23 mouse cellular contexts compared by ENCODE assay signal in the genomic region with DNA sequence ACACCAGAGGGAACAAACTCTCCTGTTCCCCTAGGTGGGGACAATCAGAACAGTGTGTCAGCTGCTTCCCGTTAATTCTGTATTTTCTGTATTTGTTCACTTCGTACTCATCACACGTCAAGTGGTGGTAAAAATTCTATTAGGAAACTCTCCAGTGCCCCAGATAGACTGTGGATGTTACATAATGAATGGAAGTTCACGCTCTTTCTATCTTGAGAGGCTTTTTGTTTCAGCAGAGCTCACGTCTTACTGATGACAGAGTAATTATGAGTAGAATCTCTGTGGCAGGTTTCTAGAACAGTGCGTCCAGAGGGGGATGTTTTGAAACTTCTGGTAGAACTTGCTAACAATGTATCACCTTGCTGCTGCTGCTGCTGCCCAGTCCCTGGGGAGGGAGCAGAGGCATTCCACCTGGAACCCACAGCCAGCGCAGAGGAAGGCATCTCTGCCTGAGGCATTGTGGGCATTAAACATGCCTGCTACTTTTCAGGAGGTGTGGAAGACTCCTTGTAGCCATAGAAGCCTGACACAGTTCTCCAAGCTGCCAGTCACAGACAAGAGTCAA.
"Had no signal": no experiment of that assay in that cellular context is flagged by ENCODE, and none has a peak within 500 bp of the region (broad histone marks: within the 10 kb centered on the region; RNA-seq: fewer than 3 reads in every experiment).

No protein-coding gene starts in this region.

- H3K27me3 ChIP-seq: limb, embryonic 12.5 days; limb, embryonic 15.5 days; neural tube, embryonic 13.5 days had no signal

- H3K36me3 ChIP-seq: limb, embryonic 12.5 days; limb, embryonic 15.5 days; midbrain, embryonic 12.5 days; neural tube, embryonic 13.5 days had no signal

- H3K4me3 ChIP-seq: layer of hippocampus, adult 2 months; left cerebral cortex, adult 2 months; limb, embryonic 12.5 days; limb, embryonic 15.5 days; midbrain, embryonic 12.5 days; myocyte; neural tube, embryonic 13.5 days had no signal

- H3K4me1 ChIP-seq: limb, embryonic 15.5 days; midbrain, embryonic 12.5 days had no signal

- H3K4me2 ChIP-seq: limb, embryonic 12.5 days; limb, embryonic 15.5 days; liver, embryonic 11.5 days; lung, embryonic 14.5 days; midbrain, embryonic 12.5 days; neural tube, embryonic 13.5 days had no signal

- H3K9ac ChIP-seq: limb, embryonic 12.5 days; limb, embryonic 15.5 days; liver, embryonic 14.5 days; liver, postnatal 0 days; lung, embryonic 14.5 days; midbrain, embryonic 12.5 days; neural tube, embryonic 13.5 days had no signal

- H3K9me3 ChIP-seq: limb, embryonic 12.5 days; limb, embryonic 15.5 days; midbrain, embryonic 12.5 days; neural tube, embryonic 13.5 days had no signal

- ATAC-seq: liver, postnatal 0 days; lung, postnatal 0 days; midbrain, embryonic 16.5 days had no signal

- DNase-seq: kidney, postnatal 25 days; layer of hippocampus, adult 9-11 months; left cerebral cortex, postnatal 4 days; liver, postnatal 0 days; lung, embryonic 14.5 days; retina, postnatal 1 day; thymus, adult 2 months; thymus, postnatal 14 days; thymus, postnatal 4 days had no signal

- H3K27ac ChIP-seq: kidney, postnatal 0 days; layer of hippocampus, adult 2 months; left cerebral cortex, adult 2 months; limb, embryonic 12.5 days; limb, embryonic 15.5 days; liver, embryonic 14.5 days; macrophage; midbrain, embryonic 12.5 days; neural tube, embryonic 13.5 days; stomach, postnatal 0 days had no signal
